9 mouse cellular contexts compared by ENCODE assay signal in genomic region chr17:35234090-35234489, GRCm38 (mm10). TPM values are rescaled to one million over a fixed set of nuclear protein-coding genes. Genes with fewer than 3 reads are reported as not detected.
DNase-seq lines count a peak whose midpoint lies in the region; ATAC-seq and TF ChIP-seq lines count a peak whose summit lies in the region.
"Not testable (repeated sequence)": the region's sequence is repeated elsewhere in the genome, so short reads cannot be mapped to it uniquely, and the experiment has no call there.
"Had no signal": no experiment of that assay in that cellular context is flagged by ENCODE, and none has a peak within 500 bp of the region (broad histone marks: within the 10 kb centered on the region; RNA-seq: fewer than 3 reads in every experiment).

No protein-coding gene starts in this region.

- not testable (repeated sequence) for H3K36me3 ChIP-seq in forebrain, embryonic 16.5 days (ENCODE audit: control insufficient read depth, insufficient read depth)
- H3K36me3 ChIP-seq in hindbrain, embryonic 10.5 days, result peaks cover 42% of the 10 kb centered on the region
- peaks cover 15% of the 10 kb centered on the region for H3K36me3 ChIP-seq in kidney, embryonic 16.5 days (ENCODE audit: insufficient read depth, low read length)
- H3K36me3 ChIP-seq in liver, embryonic 14.5 days (replicated peaks; ENCODE audit: control insufficient read depth, insufficient read depth, low read depth), result peaks cover 15% of the 10 kb centered on the region
- peaks cover 25% of the 10 kb centered on the region for H3K36me3 ChIP-seq in midbrain, embryonic 13.5 days
- H3K36me3 ChIP-seq in stomach, embryonic 15.5 days, result peaks cover 12% of the 10 kb centered on the region

- ATAC-seq in forebrain, embryonic 16.5 days; kidney, embryonic 16.5 days (ENCODE audit: low FRiP score, low TSS enrichment); liver, embryonic 14.5 days (ENCODE audit: insufficient read depth); midbrain, embryonic 13.5 days; stomach, embryonic 15.5 days (ENCODE audit: insufficient read depth, low FRiP score, low read depth): not testable (repeated sequence)

- H3K27ac ChIP-seq in forebrain, embryonic 16.5 days (ENCODE audit: low read length); liver, embryonic 14.5 days; midbrain, embryonic 13.5 days: not testable (repeated sequence)
- peak overlapping the region; percentile 98; the same call in 1 of the 2 replicates for H3K27ac ChIP-seq in hindbrain, embryonic 10.5 days
- peak overlapping the region; percentile 70 for H3K27ac ChIP-seq in kidney, embryonic 16.5 days (ENCODE audit: low read length)
- H3K27ac ChIP-seq in stomach, embryonic 15.5 days, result peak overlapping the region; percentile 95

- TF ChIP-seq CTCF in liver, embryonic 14.5 days (IDR thresholded peaks at IDR 0.05; ENCODE audit: low read depth), result not testable (repeated sequence)

- peaks cover 33% of the 10 kb centered on the region for H3K4me1 ChIP-seq in forebrain, embryonic 16.5 days (replicated peaks; ENCODE audit: control insufficient read depth, insufficient read depth, low read length)
- peaks cover 39% of the 10 kb centered on the region for H3K4me1 ChIP-seq in hindbrain, embryonic 10.5 days (replicated peaks)
- H3K4me1 ChIP-seq in kidney, embryonic 16.5 days (ENCODE audit: insufficient read depth, low read length), result peaks cover 40% of the 10 kb centered on the region
- not testable (repeated sequence) for H3K4me1 ChIP-seq in liver, embryonic 14.5 days (replicated peaks; ENCODE audit: control insufficient read depth in 2 of 2, insufficient read depth in 2 of 2, low read length in 1 of 2)
- peaks cover 33% of the 10 kb centered on the region for H3K4me1 ChIP-seq in midbrain, embryonic 13.5 days (replicated peaks)
- H3K4me1 ChIP-seq in stomach, embryonic 15.5 days, result peaks cover 39% of the 10 kb centered on the region

- peak; percentile 41 for DNase-seq in A20 (ENCODE audit: low read depth, low spot score)
- peak; percentile 40 for DNase-seq in cerebellum, adult 9-10 months
- DNase-seq in hindbrain, embryonic 10.5 days (ENCODE audit: low spot score); liver, embryonic 14.5 days (ENCODE audit: low read depth in 3 of 3, low spot score in 3 of 3): not testable (repeated sequence)

- H3K4me2 ChIP-seq in forebrain, embryonic 16.5 days (ENCODE audit: low read length), result not testable (repeated sequence)
- peak overlapping the region; percentile 84 for H3K4me2 ChIP-seq in kidney, embryonic 16.5 days (replicated peaks; ENCODE audit: low read depth, low read length)
- peak overlapping the region; percentile 86 for H3K4me2 ChIP-seq in liver, embryonic 14.5 days (ENCODE audit: low read depth)
- peak overlapping the region; percentile 96 for H3K4me2 ChIP-seq in midbrain, embryonic 13.5 days (replicated peaks)
- peak overlapping the region; percentile 79 for H3K4me2 ChIP-seq in stomach, embryonic 15.5 days

- WGBS in forebrain, embryonic 16.5 days, result 90% methylated on average over 7 of the region's 7 CpGs
- 90% methylated on average over 7 of the region's 7 CpGs for WGBS in hindbrain, embryonic 10.5 days
- 82% methylated on average over 7 of the region's 7 CpGs for WGBS in kidney, embryonic 16.5 days
- WGBS in liver, embryonic 14.5 days (ENCODE audit: insufficient replicate concordance), result 68% methylated on average over 7 of the region's 7 CpGs
- WGBS in midbrain, embryonic 13.5 days, result 88% methylated on average over 7 of the region's 7 CpGs
- WGBS in stomach, embryonic 15.5 days, result 78% methylated on average over 7 of the region's 7 CpGs

- not testable (repeated sequence) for H3K9ac ChIP-seq in forebrain, embryonic 16.5 days (replicated peaks; ENCODE audit: low read depth, low read length); liver, embryonic 14.5 days (replicated peaks); midbrain, embryonic 13.5 days (replicated peaks); stomach, embryonic 15.5 days
- H3K9ac ChIP-seq in kidney, embryonic 16.5 days (replicated peaks; ENCODE audit: low read length), result peak overlapping the region; percentile 84; the same call in 1 of the 2 replicates

- not testable (repeated sequence) for H3K9me3 ChIP-seq in forebrain, embryonic 16.5 days (ENCODE audit: control insufficient read depth, low read length); hindbrain, embryonic 10.5 days; kidney, embryonic 16.5 days (ENCODE audit: low read length); liver, embryonic 14.5 days (ENCODE audit: control insufficient read depth, low read length); midbrain, embryonic 13.5 days; stomach, embryonic 15.5 days

- H3K27me3 ChIP-seq in forebrain, embryonic 16.5 days (replicated peaks; ENCODE audit: control insufficient read depth, insufficient read depth, low read length); hindbrain, embryonic 10.5 days (ENCODE audit: insufficient read depth, poor library complexity, severe bottlenecking); kidney, embryonic 16.5 days (ENCODE audit: insufficient read depth, low read length); liver, embryonic 14.5 days (ENCODE audit: control insufficient read depth, insufficient read depth, low read length); midbrain, embryonic 13.5 days; stomach, embryonic 15.5 days (replicated peaks): not testable (repeated sequence)

- peak overlapping the region; percentile 65; the same call in 1 of the 2 replicates for H3K4me3 ChIP-seq in forebrain, embryonic 16.5 days (replicated peaks; ENCODE audit: low read length)
- peak overlapping the region; percentile 74 for H3K4me3 ChIP-seq in hindbrain, embryonic 10.5 days
- peak overlapping the region; percentile 60 for H3K4me3 ChIP-seq in kidney, embryonic 16.5 days (ENCODE audit: low read length)
- H3K4me3 ChIP-seq in liver, embryonic 14.5 days (ENCODE audit: insufficient read depth in 1 of 2, low read depth in 2 of 2, low read length in 2 of 2), result peak overlapping the region in 1 of 2 experiments; percentile 69; a peak in 1 of 4 replicates
- peak overlapping the region; percentile 62; the same call in 1 of the 2 replicates for H3K4me3 ChIP-seq in midbrain, embryonic 13.5 days (replicated peaks)
- H3K4me3 ChIP-seq in stomach, embryonic 15.5 days (replicated peaks), result peak overlapping the region; percentile 58; the same call in 1 of the 2 replicates

- not testable (repeated sequence) for TF ChIP-seq EP300 in liver, embryonic 14.5 days (IDR thresholded peaks at IDR 0.05; ENCODE audit: low read depth)

RNA-seq across cellular contexts. Expression of gene Atp6v1g2, which starts 0.6 kb away (rescaled TPM):
- polyA plus RNA-seq in forebrain, embryonic 16.5 days (2015; fragmentation: Nextera tagmentation; extraction: Ambion mirVana), result 46.2 and 64.8 TPM in 2 replicates
- polyA plus RNA-seq in hindbrain, embryonic 10.5 days (2016; fragmentation: Nextera tagmentation; extraction: Ambion mirVana), result 7.6 and 12.9 TPM in 2 replicates
- 5.8 and 8.5 TPM in 2 replicates for polyA plus RNA-seq in kidney, embryonic 16.5 days (2015; fragmentation: Nextera tagmentation; extraction: Ambion mirVana)
- polyA plus RNA-seq in liver, embryonic 14.5 days (2012; rRNA removed), result 1.8 and 1.9 TPM in 2 replicates
- 0.76 and 0.97 TPM in 2 replicates for polyA plus RNA-seq in liver, embryonic 14.5 days (2014; fragmentation: Nextera tagmentation; extraction: Ambion mirVana)
- polyA plus RNA-seq in midbrain, embryonic 13.5 days (2015; fragmentation: Nextera tagmentation; extraction: Ambion mirVana), result 41.6 and 43.0 TPM in 2 replicates
- 5.1 and 5.9 TPM in 2 replicates for polyA plus RNA-seq in stomach, embryonic 15.5 days (2015; fragmentation: Nextera tagmentation; extraction: Ambion mirVana)

RNA-seq across cellular contexts. Expression of gene Nfkbil1, which starts 1.5 kb away (rescaled TPM):
- 9.5 and 10.7 TPM in 2 replicates for polyA plus RNA-seq in forebrain, embryonic 16.5 days (2015; fragmentation: Nextera tagmentation; extraction: Ambion mirVana)
- 10.2 and 11.6 TPM in 2 replicates for polyA plus RNA-seq in hindbrain, embryonic 10.5 days (2016; fragmentation: Nextera tagmentation; extraction: Ambion mirVana)
- polyA plus RNA-seq in kidney, embryonic 16.5 days (2015; fragmentation: Nextera tagmentation; extraction: Ambion mirVana), result 11.6 TPM in 2 replicates
- 3.6 and 4.2 TPM in 2 replicates for polyA plus RNA-seq in liver, embryonic 14.5 days (2012; rRNA removed)
- 1.1 and 1.3 TPM in 2 replicates for polyA plus RNA-seq in liver, embryonic 14.5 days (2014; fragmentation: Nextera tagmentation; extraction: Ambion mirVana)
- polyA plus RNA-seq in midbrain, embryonic 13.5 days (2015; fragmentation: Nextera tagmentation; extraction: Ambion mirVana), result 8.3 and 11.0 TPM in 2 replicates
- 12.5 and 14.1 TPM in 2 replicates for polyA plus RNA-seq in stomach, embryonic 15.5 days (2015; fragmentation: Nextera tagmentation; extraction: Ambion mirVana)

RNA-seq across cellular contexts. Expression of gene Ddx39b, which starts 7.5 kb away (rescaled TPM):
- 466 and 471 TPM in 2 replicates for polyA plus RNA-seq in forebrain, embryonic 16.5 days (2015; fragmentation: Nextera tagmentation; extraction: Ambion mirVana)
- polyA plus RNA-seq in hindbrain, embryonic 10.5 days (2016; fragmentation: Nextera tagmentation; extraction: Ambion mirVana), result 661 and 692 TPM in 2 replicates
- 553 and 556 TPM in 2 replicates for polyA plus RNA-seq in kidney, embryonic 16.5 days (2015; fragmentation: Nextera tagmentation; extraction: Ambion mirVana)
- 161 and 199 TPM in 2 replicates for polyA plus RNA-seq in liver, embryonic 14.5 days (2012; rRNA removed)
- 127 and 143 TPM in 2 replicates for polyA plus RNA-seq in liver, embryonic 14.5 days (2014; fragmentation: Nextera tagmentation; extraction: Ambion mirVana)
- polyA plus RNA-seq in midbrain, embryonic 13.5 days (2015; fragmentation: Nextera tagmentation; extraction: Ambion mirVana), result 460 and 465 TPM in 2 replicates
- 361 and 392 TPM in 2 replicates for polyA plus RNA-seq in stomach, embryonic 15.5 days (2015; fragmentation: Nextera tagmentation; extraction: Ambion mirVana)

RNA-seq across cellular contexts. Expression of gene Gm16181, which starts 13.5 kb away (rescaled TPM):
- 0.62 TPM in 1 of 2 replicates, not detected in the other for polyA plus RNA-seq in forebrain, embryonic 16.5 days (2015; fragmentation: Nextera tagmentation; extraction: Ambion mirVana)
- 0.42 and 0.46 TPM in 2 replicates for polyA plus RNA-seq in hindbrain, embryonic 10.5 days (2016; fragmentation: Nextera tagmentation; extraction: Ambion mirVana)
- polyA plus RNA-seq in kidney, embryonic 16.5 days (2015; fragmentation: Nextera tagmentation; extraction: Ambion mirVana), result 0.56 and 0.62 TPM in 2 replicates
- polyA plus RNA-seq in liver, embryonic 14.5 days (2012; rRNA removed), result 0.19 and 0.21 TPM in 2 replicates
- not detected in 2 replicates for polyA plus RNA-seq in liver, embryonic 14.5 days (2014; fragmentation: Nextera tagmentation; extraction: Ambion mirVana)
- 0.57 and 0.79 TPM in 2 replicates for polyA plus RNA-seq in midbrain, embryonic 13.5 days (2015; fragmentation: Nextera tagmentation; extraction: Ambion mirVana)
- 0.86 TPM in 1 of 2 replicates, not detected in the other for polyA plus RNA-seq in stomach, embryonic 15.5 days (2015; fragmentation: Nextera tagmentation; extraction: Ambion mirVana)
- polyA plus RNA-seq: large intestine, adult 2 months had no signal

RNA-seq across cellular contexts. Expression of gene H2-D1, which starts 28.4 kb away (rescaled TPM):
- polyA plus RNA-seq in forebrain, embryonic 16.5 days (2015; fragmentation: Nextera tagmentation; extraction: Ambion mirVana), result 48.1 and 65.7 TPM in 2 replicates
- polyA plus RNA-seq in hindbrain, embryonic 10.5 days (2016; fragmentation: Nextera tagmentation; extraction: Ambion mirVana), result 54.3 and 60.1 TPM in 2 replicates
- 73.6 and 87.2 TPM in 2 replicates for polyA plus RNA-seq in kidney, embryonic 16.5 days (2015; fragmentation: Nextera tagmentation; extraction: Ambion mirVana)
- polyA plus RNA-seq in liver, embryonic 14.5 days (2012; rRNA removed), result 29.2 and 37.1 TPM in 2 replicates
- 55.6 and 57.2 TPM in 2 replicates for polyA plus RNA-seq in liver, embryonic 14.5 days (2014; fragmentation: Nextera tagmentation; extraction: Ambion mirVana)
- polyA plus RNA-seq in midbrain, embryonic 13.5 days (2015; fragmentation: Nextera tagmentation; extraction: Ambion mirVana), result 49.5 and 52.5 TPM in 2 replicates
- polyA plus RNA-seq in stomach, embryonic 15.5 days (2015; fragmentation: Nextera tagmentation; extraction: Ambion mirVana), result 135 and 148 TPM in 2 replicates
